Comparison of ENCODE assay signal across 21 mouse cellular contexts in genomic region chr17:81104237-81104636, GRCm38 (mm10). TPM values are rescaled to one million over a fixed set of nuclear protein-coding genes. Genes with fewer than 3 reads are reported as not detected.
DNase-seq lines count a peak whose midpoint lies in the region; ATAC-seq and TF ChIP-seq lines count a peak whose summit lies in the region.
"Had no signal": no experiment of that assay in that cellular context is flagged by ENCODE, and none has a peak within 500 bp of the region (broad histone marks: within the 10 kb centered on the region; RNA-seq: fewer than 3 reads in every experiment).

No protein-coding gene starts in this region.

- H3K27me3 ChIP-seq in CH12.LX (replicated peaks), result no peaks in the 10 kb centered on the region
- H3K27me3 ChIP-seq: forebrain, embryonic 15.5 days; limb, embryonic 15.5 days; liver, embryonic 15.5 days; megakaryocyte, embryonic 14.5 days; midbrain, embryonic 15.5 days; neural tube, embryonic 15.5 days had no signal

- no peak for TF ChIP-seq POLR2A in CH12.LX (IDR thresholded peaks at IDR 0.05; ENCODE audit: low read depth, low read length)

- no peak overlapping the region for H3K9ac ChIP-seq in CH12.LX (ENCODE audit: insufficient read depth, low read depth)
- H3K9ac ChIP-seq: forebrain, embryonic 15.5 days; limb, embryonic 15.5 days; liver, embryonic 15.5 days; midbrain, embryonic 15.5 days; neural tube, embryonic 15.5 days had no signal

- no peaks in the 10 kb centered on the region for H3K79me2 ChIP-seq in CH12.LX (replicated peaks; ENCODE audit: control insufficient read depth, extremely low read depth, insufficient read depth, poor library complexity, severe bottlenecking)

- no peak for ATAC-seq in frontal cortex, adult (ENCODE audit: low TSS enrichment)
- ATAC-seq: activated CD4-positive, CD25-positive, alpha-beta regulatory T cell, adult 4 months; forebrain, embryonic 15.5 days; midbrain, embryonic 15.5 days had no signal

- dilution Hi-C loops in CH12.LX (cut with MboI; ENCODE audit: extremely low pct_ligation_motif_present, extremely low pct_unique_long_range_greater_than_20kb, low sequenced_read_pairs), result no loop called here

- no peak overlapping the region for H3K4me2 ChIP-seq in CH12.LX (ENCODE audit: insufficient read depth, low read depth, poor library complexity, severe bottlenecking)
- H3K4me2 ChIP-seq: forebrain, embryonic 15.5 days; limb, embryonic 15.5 days; liver, embryonic 15.5 days; midbrain, embryonic 15.5 days; neural tube, embryonic 15.5 days had no signal

- H3K9me3 ChIP-seq in CH12.LX (replicated peaks; ENCODE audit: low read length), result peaks cover 3% of the 10 kb centered on the region
- H3K9me3 ChIP-seq: forebrain, embryonic 15.5 days; limb, embryonic 15.5 days; liver, embryonic 15.5 days; midbrain, embryonic 15.5 days; neural tube, embryonic 15.5 days had no signal

- H3K27ac ChIP-seq in CH12.LX (ENCODE audit: insufficient read depth, low read depth), result no peak overlapping the region
- H3K27ac ChIP-seq: forebrain, embryonic 15.5 days; limb, embryonic 15.5 days; liver, embryonic 15.5 days; midbrain, embryonic 15.5 days; neural tube, embryonic 15.5 days; stomach, postnatal 0 days had no signal

- in situ Hi-C loops in CH12.LX (cut with MboI; ENCODE audit: low pct_ligation_motif_present, low pct_unique_long_range_greater_than_20kb, low sequenced_read_pairs), result no loop called here

- H3K36me3 ChIP-seq in CH12.LX (replicated peaks in 1 of 2; ENCODE audit: control insufficient read depth in 1 of 2, insufficient read depth in 1 of 2, low read length in 1 of 2), result no peaks in the 10 kb centered on the region
- H3K36me3 ChIP-seq: forebrain, embryonic 15.5 days; limb, embryonic 15.5 days; liver, embryonic 15.5 days; midbrain, embryonic 15.5 days; neural tube, embryonic 15.5 days had no signal

- no peak for TF ChIP-seq RAD21 in CH12.LX (IDR thresholded peaks at IDR 0.05; ENCODE audit: low read depth, low read length)

- H3K4me3 ChIP-seq in CH12.LX (replicated peaks in 1 of 3; ENCODE audit: low read depth in 2 of 3, low read length in 2 of 3, poor library complexity in 1 of 3), result no peak overlapping the region
- H3K4me3 ChIP-seq: forebrain, embryonic 15.5 days; limb, embryonic 15.5 days; liver, embryonic 15.5 days; megakaryocyte, embryonic 14.5 days; midbrain, embryonic 15.5 days; myocyte; neural tube, embryonic 15.5 days had no signal

- peaks cover 0 to 13% of the 10 kb centered on the region in 2 experiments; a peak in 2 of 4 replicates for H3K4me1 ChIP-seq in CH12.LX (ENCODE audit: control insufficient read depth in 1 of 2, insufficient read depth in 2 of 2)
- H3K4me1 ChIP-seq: forebrain, embryonic 15.5 days; limb, embryonic 15.5 days; liver, embryonic 15.5 days; midbrain, embryonic 15.5 days; neural tube, embryonic 15.5 days had no signal

- peak; percentile 81 for DNase-seq in layer of hippocampus, adult 9-11 months
- no peak for DNase-seq in layer of hippocampus, adult 8-10 months (ENCODE audit: low spot score in 2 of 2)
- peak; percentile 24 for DNase-seq in CH12.LX (ENCODE audit: extremely low read depth)
- DNase-seq in brain, adult 2 months (ENCODE audit: low read depth, low spot score), result peak; percentile 39
- peak; percentile 14 for DNase-seq in lung, postnatal 36 days
- no peak for DNase-seq in frontal cortex, postnatal 10 days (ENCODE audit: low spot score in 2 of 2)
- DNase-seq: adrenal gland, postnatal 14 days; cerebellum, adult 11-12 months; embryo, embryonic 11 days; gastrocnemius, postnatal 36 days; right cerebral cortex, postnatal 25 days had no signal

- no peak for TF ChIP-seq CTCF in CH12.LX (conservative IDR thresholded peaks at IDR 0.05 in 1 of 2, IDR thresholded peaks at IDR 0.05 in 1 of 2; ENCODE audit: low read depth in 2 of 2, low read length in 2 of 2)

- no peak for TF ChIP-seq EP300 in CH12.LX (IDR thresholded peaks at IDR 0.05; ENCODE audit: low read length)

TF ChIP-seq in CH12.LX, 34 proteins besides CTCF, POLR2A, EP300 and RAD21:
- TF ChIP-seq MEF2A (IDR thresholded peaks at IDR 0.05; ENCODE audit: borderline replicate concordance, low read depth, low read length) (no peak), MXI1 (IDR thresholded peaks at IDR 0.05; ENCODE audit: low read depth, low read length) (no peak), USF1 (IDR thresholded peaks at IDR 0.05; ENCODE audit: low read depth, low read length) (no peak), POLR2AphosphoS2 (IDR thresholded peaks at IDR 0.05; ENCODE audit: low read depth, low read length) (no peak), KAT2A (IDR thresholded peaks at IDR 0.05; ENCODE audit: insufficient replicate concordance, low read length) (no peak), MYC (IDR thresholded peaks at IDR 0.05; ENCODE audit: low read depth, low read length) (no peak), ELF1 (IDR thresholded peaks at IDR 0.05; ENCODE audit: low read depth, low read length) (no peak)

RNA-seq across cellular contexts. Expression of gene Thumpd2, which starts 39.4 kb away (rescaled TPM):
- total RNA-seq in layer of hippocampus, adult 8-10 months (2022), result 1 to 10 TPM; 7.2 to 9.5 (median 8.4) TPM
- total RNA-seq in CH12.LX (2012; rRNA removed), result 5.4 and 6.9 TPM in 2 replicates
- 9.0 and 10.4 TPM in 2 replicates for total RNA-seq in CH12.LX (2014; rRNA removed)
- 7.6 and 9.9 TPM in 2 replicates for polyA plus RNA-seq in CH12.LX (2012; ENCODE audit: insufficient read length, low read depth)

Comparison
In these comparisons a context has a peak if more than half of its experiments do, and no peak if none do; other contexts are left out.
1. DNase-seq: peak in layer of hippocampus, adult 9-11 months (single experiment), CH12.LX (single experiment), brain, adult 2 months (single experiment) and lung, postnatal 36 days (single experiment); none in layer of hippocampus, adult 8-10 months (0 of 2) and frontal cortex, postnatal 10 days (0 of 2).